Mouse (Mus musculus) kidney, adult 2 months (tissue): ENCODE data around the gene Hey2.

Experiments used
- CTCF ChIP-seq: fragments of 200-500 bp; conservative IDR thresholded peaks from 2 replicates; pipeline ENCODE4 v1.5.1; 2011; ENCODE audit warnings: low read depth, mild to moderate bottlenecking, control low read depth, low read length, moderate library complexity, mixed read lengths; ENCODE audit not compliant: insufficient read depth, insufficient read length
- POLR2A ChIP-seq: fragments of 200-500 bp; IDR thresholded peaks from one replicate; pipeline ENCODE4 v1.6.1; 2011; ENCODE audit warnings: low read depth, low read length, control low read depth

DNA sequence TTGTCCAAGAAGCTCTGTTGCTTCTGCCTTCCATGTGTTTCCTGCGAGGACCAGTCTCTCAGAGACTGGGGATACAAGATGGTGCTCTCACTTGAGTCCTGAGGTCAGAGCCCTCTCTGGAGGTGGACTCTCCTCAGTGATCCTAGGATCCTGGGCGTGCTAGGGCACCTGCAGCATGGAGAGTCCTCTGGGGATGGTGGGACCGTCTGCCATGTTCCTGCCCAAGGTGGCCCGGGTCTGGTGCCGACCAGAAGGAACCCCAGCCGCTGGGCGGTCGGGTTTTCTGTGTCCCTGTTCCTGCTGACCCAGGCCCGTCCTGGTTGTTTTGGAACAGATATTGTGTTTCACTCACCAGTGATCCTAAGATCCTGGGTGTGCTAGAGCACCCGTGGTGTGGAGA, 38.5 kb upstream of the Hey2 start:
- TF ChIP-seq POLR2A: no peak
- TF ChIP-seq CTCF: no peak
